Comparison of ENCODE assay signal across 10 mouse cellular contexts in the genomic region with DNA sequence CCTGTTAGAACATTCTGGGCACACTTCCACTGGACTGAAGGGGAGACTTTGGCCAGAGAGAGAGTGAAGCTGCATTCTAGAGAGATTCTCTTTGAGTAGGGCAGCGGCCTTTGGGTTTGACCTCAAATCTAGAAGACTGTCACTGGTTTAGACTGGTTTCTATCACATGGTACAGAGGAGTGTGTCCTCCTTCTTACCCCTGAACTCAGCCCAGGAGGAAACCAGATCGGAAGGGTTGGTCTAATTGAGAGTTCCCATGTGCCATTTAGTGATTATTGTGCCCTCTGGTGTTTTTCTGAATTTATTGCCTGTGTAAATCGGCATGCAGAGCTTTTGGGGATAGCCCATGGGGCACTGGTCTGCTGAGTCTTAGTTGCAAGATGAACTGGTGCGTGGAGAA.
DNase-seq lines count a peak whose midpoint lies in the region; ATAC-seq and TF ChIP-seq lines count a peak whose summit lies in the region.
"Had no signal": no experiment of that assay in that cellular context is flagged by ENCODE, and none has a peak within 500 bp of the region (broad histone marks: within the 10 kb centered on the region; RNA-seq: fewer than 3 reads in every experiment).

No protein-coding gene starts in this region.

- H3K9ac ChIP-seq in CH12.LX (ENCODE audit: insufficient read depth, low read depth), result no peak overlapping the region
- no peak overlapping the region for H3K9ac ChIP-seq in hindbrain, embryonic 13.5 days
- H3K9ac ChIP-seq: embryonic facial prominence, embryonic 13.5 days had no signal

- peak; percentile 57 for TF ChIP-seq CTCF in layer of hippocampus, adult 2 months (conservative IDR thresholded peaks at IDR 0.05)
- peak in 1 of 2 experiments; percentile 33; a peak in 2 of 4 replicates for TF ChIP-seq CTCF in CH12.LX (conservative IDR thresholded peaks at IDR 0.05 in 1 of 2, IDR thresholded peaks at IDR 0.05 in 1 of 2; ENCODE audit: low read depth in 2 of 2, low read length in 2 of 2)
- TF ChIP-seq CTCF in cortical plate, adult 2 months (IDR thresholded peaks at IDR 0.05; ENCODE audit: extremely low read depth, insufficient read depth, low read length), result 0 out of 2 replicates have a peak, but pooled peaks have one; percentile 5

- peak; percentile 9 for TF ChIP-seq RAD21 in CH12.LX (IDR thresholded peaks at IDR 0.05; ENCODE audit: low read depth, low read length)

- DNase-seq in layer of hippocampus, adult 2 months (ENCODE audit: low spot score in 2 of 2), result no peak
- no peak for DNase-seq in layer of hippocampus, adult 8-10 months (ENCODE audit: low spot score in 2 of 2)
- DNase-seq in CH12.LX (ENCODE audit: extremely low read depth), result no peak
- DNase-seq in lung, postnatal 36 days, result peak; percentile 54
- DNase-seq in c-Kit-positive CD71-positive TER-119-positive erythroid progenitor cells, embryonic 14.5 days (ENCODE audit: low spot score), result no peak
- no peak for DNase-seq in thymus, adult 18-20 months

- dilution Hi-C loops in CH12.LX (cut with MboI; ENCODE audit: extremely low pct_ligation_motif_present, extremely low pct_unique_long_range_greater_than_20kb, low sequenced_read_pairs), result no loop called here

- H3K27ac ChIP-seq in layer of hippocampus, adult 2 months, result no peak overlapping the region
- H3K27ac ChIP-seq in CH12.LX (ENCODE audit: insufficient read depth, low read depth), result no peak overlapping the region
- H3K27ac ChIP-seq in cortical plate, adult 2 months (ENCODE audit: insufficient read depth, low read length), result no peak overlapping the region
- H3K27ac ChIP-seq in hindbrain, embryonic 13.5 days, result no peak overlapping the region
- H3K27ac ChIP-seq: embryonic facial prominence, embryonic 13.5 days; left cerebral cortex, adult 2 months had no signal

- no peak overlapping the region for H3K4me2 ChIP-seq in CH12.LX (ENCODE audit: insufficient read depth, low read depth, poor library complexity, severe bottlenecking)
- H3K4me2 ChIP-seq in hindbrain, embryonic 13.5 days, result no peak overlapping the region
- H3K4me2 ChIP-seq: embryonic facial prominence, embryonic 13.5 days had no signal

- no peaks in the 10 kb centered on the region for H3K27me3 ChIP-seq in CH12.LX (replicated peaks)
- H3K27me3 ChIP-seq in hindbrain, embryonic 13.5 days, result no peaks in the 10 kb centered on the region
- H3K27me3 ChIP-seq: embryonic facial prominence, embryonic 13.5 days had no signal

- H3K79me2 ChIP-seq in CH12.LX (replicated peaks; ENCODE audit: control insufficient read depth, extremely low read depth, insufficient read depth, poor library complexity, severe bottlenecking), result no peaks in the 10 kb centered on the region

- H3K4me1 ChIP-seq in CH12.LX (ENCODE audit: control insufficient read depth in 1 of 2, insufficient read depth in 2 of 2), result peaks cover 4 to 20% of the 10 kb centered on the region in 2 experiments; a peak in 3 of 4 replicates
- H3K4me1 ChIP-seq in cortical plate, adult 2 months (ENCODE audit: control insufficient read depth, insufficient read depth, low read length), result no peaks in the 10 kb centered on the region
- no peaks in the 10 kb centered on the region for H3K4me1 ChIP-seq in hindbrain, embryonic 13.5 days (replicated peaks)

- H3K36me3 ChIP-seq in CH12.LX (replicated peaks in 1 of 2; ENCODE audit: control insufficient read depth in 1 of 2, insufficient read depth in 1 of 2, low read length in 1 of 2), result no peaks in the 10 kb centered on the region
- H3K36me3 ChIP-seq in hindbrain, embryonic 13.5 days, result no peaks in the 10 kb centered on the region
- H3K36me3 ChIP-seq: embryonic facial prominence, embryonic 13.5 days had no signal

- H3K9me3 ChIP-seq in CH12.LX (replicated peaks; ENCODE audit: low read length), result no peaks in the 10 kb centered on the region
- no peaks in the 10 kb centered on the region for H3K9me3 ChIP-seq in hindbrain, embryonic 13.5 days
- H3K9me3 ChIP-seq: embryonic facial prominence, embryonic 13.5 days had no signal

- no peak for ATAC-seq in hindbrain, embryonic 13.5 days (ENCODE audit: low FRiP score)

- WGBS in hindbrain, embryonic 13.5 days, result 72% methylated on average over 4 of the region's 4 CpGs

- in situ Hi-C loops in CH12.LX (cut with MboI; ENCODE audit: low pct_ligation_motif_present, low pct_unique_long_range_greater_than_20kb, low sequenced_read_pairs), result no loop called here

- no peak for TF ChIP-seq EP300 in CH12.LX (IDR thresholded peaks at IDR 0.05; ENCODE audit: low read length)

- no peak for TF ChIP-seq POLR2A in CH12.LX (IDR thresholded peaks at IDR 0.05; ENCODE audit: low read depth, low read length)
- no peak for TF ChIP-seq POLR2A in cortical plate, adult 2 months (IDR thresholded peaks at IDR 0.05; ENCODE audit: extremely low read depth, insufficient read depth, low read length)

- H3K4me3 ChIP-seq in layer of hippocampus, adult 2 months, result no peak overlapping the region
- no peak overlapping the region for H3K4me3 ChIP-seq in CH12.LX (replicated peaks in 1 of 3; ENCODE audit: low read depth in 2 of 3, low read length in 2 of 3, poor library complexity in 1 of 3)
- H3K4me3 ChIP-seq in cortical plate, adult 2 months (ENCODE audit: insufficient read depth, low read length), result no peak overlapping the region
- no peak overlapping the region for H3K4me3 ChIP-seq in hindbrain, embryonic 13.5 days
- H3K4me3 ChIP-seq: embryonic facial prominence, embryonic 13.5 days; left cerebral cortex, adult 2 months had no signal

TF ChIP-seq in CH12.LX, 34 proteins besides CTCF, POLR2A, EP300 and RAD21:
- TF ChIP-seq POLR2AphosphoS2 (IDR thresholded peaks at IDR 0.05; ENCODE audit: low read depth, low read length), result no peak
- no peak for TF ChIP-seq IRF4 (IDR thresholded peaks at IDR 0.05; ENCODE audit: low read depth, low read length)
- TF ChIP-seq GABPA (IDR thresholded peaks at IDR 0.05; ENCODE audit: insufficient replicate concordance, low read depth, low read length), result no peak
- TF ChIP-seq CHD1 (IDR thresholded peaks at IDR 0.05; ENCODE audit: low read depth, low read length), result no peak
- no peak for TF ChIP-seq USF1 (IDR thresholded peaks at IDR 0.05; ENCODE audit: low read depth, low read length)
- TF ChIP-seq MYC (IDR thresholded peaks at IDR 0.05; ENCODE audit: low read depth, low read length), result no peak
- no peak for TF ChIP-seq PAX5 (IDR thresholded peaks at IDR 0.05; ENCODE audit: low read length)
- no peak for TF ChIP-seq SIN3A (IDR thresholded peaks at IDR 0.05; ENCODE audit: low read length)
- no peak for TF ChIP-seq MAFK (IDR thresholded peaks at IDR 0.05; ENCODE audit: insufficient replicate concordance, low read length)
- TF ChIP-seq MEF2A (IDR thresholded peaks at IDR 0.05; ENCODE audit: borderline replicate concordance, low read depth, low read length), result no peak
- no peak for TF ChIP-seq CHD2 (IDR thresholded peaks at IDR 0.05; ENCODE audit: low read length)
- TF ChIP-seq ELF1 (IDR thresholded peaks at IDR 0.05; ENCODE audit: low read depth, low read length), result no peak
- TF ChIP-seq E2F4 (IDR thresholded peaks at IDR 0.05; ENCODE audit: insufficient replicate concordance, low read depth, low read length), result no peak
- no peak for TF ChIP-seq JUND (conservative IDR thresholded peaks at IDR 0.05; ENCODE audit: low read depth, low read length)
- no peak for TF ChIP-seq USF2 (conservative IDR thresholded peaks at IDR 0.05; ENCODE audit: low read depth, low read length)
- TF ChIP-seq NELFE (IDR thresholded peaks at IDR 0.05; ENCODE audit: low read depth, low read length), result no peak
- TF ChIP-seq NRF1 (IDR thresholded peaks at IDR 0.05; ENCODE audit: low read depth, low read length), result no peak
- no peak for TF ChIP-seq ZNF384 (IDR thresholded peaks at IDR 0.05; ENCODE audit: low read depth, low read length)
